Mouse (Mus musculus) CH12.LX (cell line): ENCODE measurements around the gene Nrros.

Experiments
- CTCF ChIP-seq, 2 experiments: IDR thresholded peaks in 1 of 2; conservative IDR thresholded peaks in 1 of 2; 2 replicates each; pipeline ENCODE4 v1.5.1; 2011 to 2012; ENCODE audit warnings: low read depth in 2 of 2, low read length in 2 of 2, improper control_type of control experiment in 1 of 2, inconsistent platforms in 1 of 2, mild to moderate bottlenecking in 1 of 2, moderate library complexity in 1 of 2
- HCFC1 ChIP-seq: IDR thresholded peaks from 2 replicates; pipeline ENCODE4 v1.6.1; 2012; ENCODE audit warnings: low read depth, mild to moderate bottlenecking, inconsistent platforms, low read length, improper control_type of control experiment
- KAT2A ChIP-seq: IDR thresholded peaks from 2 replicates; pipeline ENCODE4 v1.6.1; 2012; ENCODE audit warnings: low read length, improper control_type of control experiment, inconsistent platforms; ENCODE audit not compliant: insufficient replicate concordance
- MAX ChIP-seq: IDR thresholded peaks from 2 replicates; pipeline ENCODE4 v1.6.1; 2011; ENCODE audit warnings: low read length, improper control_type of control experiment
- MEF2A ChIP-seq: IDR thresholded peaks from 2 replicates; pipeline ENCODE4 v1.6.1; 2014; ENCODE audit warnings: low read depth, mild to moderate bottlenecking, inconsistent platforms, low read length, improper control_type of control experiment, borderline replicate concordance
- POLR2A ChIP-seq: IDR thresholded peaks from 2 replicates; pipeline ENCODE4 v1.6.1; 2011; ENCODE audit warnings: low read depth, mild to moderate bottlenecking, improper control_type of control experiment, low read length
- POLR2AphosphoS2 ChIP-seq: IDR thresholded peaks from 2 replicates; pipeline ENCODE4 v1.6.1; 2011; ENCODE audit warnings: low read depth, low read length, improper control_type of control experiment
- RAD21 ChIP-seq: IDR thresholded peaks from 2 replicates; pipeline ENCODE4 v1.6.1; 2011; ENCODE audit warnings: low read depth, mild to moderate bottlenecking, low read length, improper control_type of control experiment, moderate library complexity
- SIN3A ChIP-seq: IDR thresholded peaks from 2 replicates; pipeline ENCODE4 v1.6.1; 2012; ENCODE audit warnings: low read length, improper control_type of control experiment, inconsistent platforms
- TCF12 ChIP-seq: IDR thresholded peaks from 2 replicates; pipeline ENCODE4 v1.6.1; 2014; ENCODE audit warnings: low read depth, mild to moderate bottlenecking, inconsistent platforms, low read length, improper control_type of control experiment
- UBTF ChIP-seq: IDR thresholded peaks from 2 replicates; pipeline ENCODE4 v1.6.1; 2012; ENCODE audit warnings: low read depth, mild to moderate bottlenecking, inconsistent platforms, low read length, improper control_type of control experiment, moderate library complexity
- USF1 ChIP-seq: IDR thresholded peaks from 2 replicates; pipeline ENCODE4 v1.6.1; 2014; ENCODE audit warnings: low read depth, mild to moderate bottlenecking, inconsistent platforms, low read length, improper control_type of control experiment

GRCm38 (mm10) chr16:32113541-32114218 lies 51.7 kb downstream of the Nrros start:
- TF ChIP-seq TCF12: no peak
- TF ChIP-seq CTCF (conservative IDR thresholded peaks at IDR 0.05 in 1 of 2, IDR thresholded peaks at IDR 0.05 in 1 of 2; ENCODE audit: low read depth in 2 of 2, low read length in 2 of 2): no peak
- peak; percentile 95 for TF ChIP-seq MAX
- TF ChIP-seq RAD21: no peak; the same call in 1 of the 2 replicates
- peak; percentile 69 for TF ChIP-seq MEF2A
- TF ChIP-seq KAT2A: no peak
- TF ChIP-seq SIN3A: peak; percentile 59
- TF ChIP-seq POLR2A: peak; percentile 65
- peak; percentile 74 for TF ChIP-seq USF1
- TF ChIP-seq POLR2AphosphoS2: no peak
- TF ChIP-seq UBTF: 0 out of 2 replicates have a peak, but pooled peaks have one; percentile 22
- TF ChIP-seq HCFC1: no peak; the same call in none of the 2 replicates
